Mouse (Mus musculus) hindbrain, embryonic 11.5 days (tissue): ENCODE data around the gene Nup153. TPM values are rescaled to one million over a fixed set of nuclear protein-coding genes. Genes with fewer than 3 reads are reported as not detected.
A peak's percentile ranks its signal among the peaks of the same experiment; 100 is the strongest.

Experiments
- ATAC-seq: fragments of 200-750 bp; cut with Nextera tagmentation; 2 replicates; pipeline ENCODE4 v1.8.0; 2017; ENCODE audit warnings: mild to moderate bottlenecking, moderate TSS enrichment, moderate library complexity; ENCODE audit not compliant: low FRiP score
- DNase-seq: peaks from one replicate; pipeline ENCODE4 v3.0.0-alpha.2; 2015; ENCODE audit warnings: low spot score
- H3K27ac ChIP-seq: fragments of 300-500 bp; sonication (generic); 2 replicates; pipeline ENCODE4 v1.5.1; 2014; ENCODE audit warnings: mild to moderate bottlenecking, low read depth, low read length
- H3K27me3 ChIP-seq: fragments of 300-500 bp; sonication (generic); 2 replicates; pipeline ENCODE4 v1.6.1; 2014; ENCODE audit warnings: mild to moderate bottlenecking, low read length, moderate library complexity, mixed read lengths; ENCODE audit not compliant: control insufficient read depth, insufficient read depth
- H3K36me3 ChIP-seq: fragments of 300-500 bp; sonication (generic); 2 replicates; pipeline ENCODE4 v1.6.1; 2014; ENCODE audit warnings: mild to moderate bottlenecking, low read length, moderate library complexity, mixed read lengths; ENCODE audit not compliant: control insufficient read depth, insufficient read depth
- H3K4me1 ChIP-seq: fragments of 300-500 bp; sonication (generic); replicated peaks from 2 replicates; pipeline ENCODE4 v1.6.1; 2014; ENCODE audit warnings: low read length, mixed read lengths; ENCODE audit not compliant: control insufficient read depth, insufficient read depth
- H3K4me2 ChIP-seq: fragments of 300-500 bp; sonication (generic); replicated peaks from 2 replicates; pipeline ENCODE4 v1.6.1; 2014; ENCODE audit warnings: mild to moderate bottlenecking, low read depth, low read length
- H3K4me3 ChIP-seq: fragments of 300-500 bp; sonication (generic); 2 replicates; pipeline ENCODE4 v1.5.1; 2014; ENCODE audit warnings: low read depth, low read length
- H3K9ac ChIP-seq: fragments of 300-500 bp; sonication (generic); 2 replicates; pipeline ENCODE4 v1.6.1; 2014; ENCODE audit warnings: low read depth, low read length
- H3K9me3 ChIP-seq: fragments of 300-500 bp; sonication (generic); 2 replicates; pipeline ENCODE4 v1.6.1; 2016; ENCODE audit warnings: low read length; ENCODE audit not compliant: control insufficient read depth
- whole genome bisulfite sequencing: fragments of 180-500 bp; shearing (Covaris S2); extraction: QIAGEN DNeasy Blood & Tissue Kit; methylation state at CpG from one replicate; pipeline ENCODE4 v1.1.7; 2014; 5-methylcytosine and 5-hydroxymethylcytosine counted together
- polyA plus RNA-seq: library from polyadenylated mRNA; unstranded; fragments of >200 nt; fragmentation: Nextera tagmentation; extraction: Ambion mirVana; gene quantifications from 2 replicates; pipeline ENCODE4 v1.2.1, GENCODE M21; 2014

Gene Nup153
- polyA plus RNA-seq, 1 experiment from 2014 or later, result 43.3 TPM

GRCm38 (mm10) chr13:46736479-46736865, 8.7 kb upstream of the Nup153 start:
- Histone ChIP-seq H3K9ac (0 out of 2 replicates have a peak overlapping the region, but pooled peaks have one; percentile 8), H3K4me2 (peak overlapping the region; percentile 70), H3K4me1 (0 out of 2 replicates have a peak, but pooled peaks cover 2% of the 10 kb centered on the region), H3K27ac (no peak overlapping the region), H3K4me3 (peak overlapping the region; percentile 35), H3K27me3 (no peaks in the 10 kb centered on the region), H3K36me3 (no peaks in the 10 kb centered on the region), H3K9me3 (no peaks in the 10 kb centered on the region)
- WGBS, result 3% methylated on average over 12 of the region's 12 CpGs
- DNase-seq (peak; percentile 26), ATAC-seq (no peak)

- peak; percentile 54 for DNase-seq
- ATAC-seq, result no peak
- Histone ChIP-seq H3K4me1 (0 out of 2 replicates have a peak, but pooled peaks cover 2% of the 10 kb centered on the region), H3K27me3 (no peaks in the 10 kb centered on the region), H3K27ac (no peak overlapping the region), H3K4me3 (peak overlapping the region; percentile 35), H3K4me2 (peak overlapping the region; percentile 70), H3K9me3 (no peaks in the 10 kb centered on the region), H3K36me3 (no peaks in the 10 kb centered on the region), H3K9ac (peak overlapping the region; percentile 49)
- WGBS, result under 1% methylated on average over 20 of the region's 20 CpGs
Measured at GRCm38 (mm10) chr13:46735808-46736478, 8.2 kb upstream of the Nup153 start.

GRCm38 (mm10) chr13:46735219-46735807, 7.6 kb upstream of the Nup153 start:
- DNase-seq (no peak), ATAC-seq (no peak)
- H3K27ac ChIP-seq, result no peak overlapping the region
- WGBS, result 49% methylated on average over 11 of the region's 11 CpGs
- peak overlapping the region; percentile 49 for H3K9ac ChIP-seq
- peak overlapping the region; percentile 35 for H3K4me3 ChIP-seq
- H3K36me3 ChIP-seq, result no peaks in the 10 kb centered on the region
- H3K9me3 ChIP-seq, result no peaks in the 10 kb centered on the region
- H3K4me1 ChIP-seq, result 0 out of 2 replicates have a peak, but pooled peaks cover 2% of the 10 kb centered on the region
- H3K27me3 ChIP-seq, result no peaks in the 10 kb centered on the region
- peak overlapping the region; percentile 70 for H3K4me2 ChIP-seq

- ATAC-seq, result no peak
- 84% methylated on average over 2 of the region's 2 CpGs for WGBS
Measured at GRCm38 (mm10) chr13:46729998-46730397, 2.3 kb upstream of the Nup153 start.

GRCm38 (mm10) chr13:46728411-46728810, 671 bp upstream of the Nup153 start:
- no peak for DNase-seq
- Histone ChIP-seq H3K4me2 (peak overlapping the region; percentile 43), H3K9ac (peak overlapping the region; percentile 60), H3K27me3 (no peaks in the 10 kb centered on the region), H3K36me3 (no peaks in the 10 kb centered on the region), H3K4me1 (no peaks in the 10 kb centered on the region), H3K27ac (peak overlapping the region; percentile 67), H3K9me3 (no peaks in the 10 kb centered on the region), H3K4me3 (peak overlapping the region; percentile 99)
- ATAC-seq, result peak; percentile 47
- WGBS, result 30% methylated on average over 5 of the region's 5 CpGs

More at GRCm38 (mm10) chr13:46729998-46730397, 2.3 kb upstream of the Nup153 start:
- Histone ChIP-seq H3K27me3 (no peaks in the 10 kb centered on the region), H3K4me3 (no peak overlapping the region), H3K9me3 (no peaks in the 10 kb centered on the region), H3K4me1 (no peaks in the 10 kb centered on the region), H3K9ac (no peak overlapping the region), H3K4me2 (no peak overlapping the region), H3K36me3 (no peaks in the 10 kb centered on the region), H3K27ac (no peak overlapping the region)
- DNase-seq, result no peak

- H3K4me2 ChIP-seq, result peak overlapping the region; percentile 73
- WGBS, result under 1% methylated on average over 66 of the region's 85 CpGs
- peak; percentile 73 for DNase-seq
- peak; percentile 88 for ATAC-seq
- H3K27me3 ChIP-seq, result no peaks in the 10 kb centered on the region
- H3K9me3 ChIP-seq, result no peaks in the 10 kb centered on the region
- H3K4me3 ChIP-seq, result peak overlapping the region; percentile 99
- no peaks in the 10 kb centered on the region for H3K36me3 ChIP-seq
- H3K9ac ChIP-seq, result peak overlapping the region; percentile 89
- no peaks in the 10 kb centered on the region for H3K4me1 ChIP-seq
- H3K27ac ChIP-seq, result peak overlapping the region; percentile 93
Measured at GRCm38 (mm10) chr13:46727038-46727836, 503 bp downstream of the Nup153 start.

- no peaks in the 10 kb centered on the region for H3K27me3 ChIP-seq
- peak overlapping the region; percentile 99 for H3K4me3 ChIP-seq
- peak overlapping the region; percentile 73 for H3K4me2 ChIP-seq
- peak overlapping the region; percentile 89 for H3K9ac ChIP-seq
- 1% methylated on average over 30 of the region's 30 CpGs for WGBS
- no peaks in the 10 kb centered on the region for H3K4me1 ChIP-seq
- DNase-seq, result peak; percentile 53
- no peak for ATAC-seq
- H3K9me3 ChIP-seq, result no peaks in the 10 kb centered on the region
- H3K27ac ChIP-seq, result peak overlapping the region; percentile 93
- no peaks in the 10 kb centered on the region for H3K36me3 ChIP-seq
Measured at GRCm38 (mm10) chr13:46726288-46727037, 1.3 kb downstream of the Nup153 start.

- H3K27me3 ChIP-seq, result no peaks in the 10 kb centered on the region
- H3K9me3 ChIP-seq, result no peaks in the 10 kb centered on the region
- no peaks in the 10 kb centered on the region for H3K36me3 ChIP-seq
- H3K4me2 ChIP-seq, result peak overlapping the region; percentile 23
- ATAC-seq, result no peak
- no peak overlapping the region for H3K9ac ChIP-seq
- no peak overlapping the region for H3K4me3 ChIP-seq
- H3K27ac ChIP-seq, result no peak overlapping the region
- 35% methylated on average over 2 of the region's 2 CpGs for WGBS
- H3K4me1 ChIP-seq, result no peaks in the 10 kb centered on the region
- no peak for DNase-seq
Measured at GRCm38 (mm10) chr13:46725227-46725626, 2.5 kb downstream of the Nup153 start.
